Mouse (Mus musculus): ENCODE data around the gene Dmac1.
"Not testable (repeated sequence)": the region's sequence is repeated elsewhere in the genome, so short reads cannot be mapped to it uniquely, and the experiment has no call there.

Dmac1 gene

GRCm38 (mm10) chr4:75278197-75279175, at the start of gene Dmac1:
TSS of gene Dmac1 (minus strand) at chr4:75278305.
- DNase-seq, result peak; percentile 90 to 91

- DNase-seq, result no peak
Observed at GRCm38 (mm10) chr4:75315431-75315830, 37.3 kb upstream of the Dmac1 start.

- no peak for DNase-seq
Observed at GRCm38 (mm10) chr4:75315007-75315406, 36.9 kb upstream of the Dmac1 start.

- no peak for DNase-seq
Observed at GRCm38 (mm10) chr4:75311918-75312317, 33.8 kb upstream of the Dmac1 start.

GRCm38 (mm10) chr4:75311305-75311704, 33.2 kb upstream of the Dmac1 start:
- no peak for DNase-seq

GRCm38 (mm10) chr4:75300205-75300972, 22.3 kb upstream of the Dmac1 start:
- no peak for DNase-seq

- no peak for DNase-seq
Observed at GRCm38 (mm10) chr4:75292315-75292714, 14.2 kb upstream of the Dmac1 start.

GRCm38 (mm10) chr4:75291142-75291541, 13.0 kb upstream of the Dmac1 start:
- no peak for DNase-seq

GRCm38 (mm10) chr4:75277467-75278196, 473 bp downstream of the Dmac1 start:
- DNase-seq, result no peak

GRCm38 (mm10) chr4:75275737-75276136, 2.4 kb downstream of the Dmac1 start:
- DNase-seq, result peak in 1 of 2 experiments; percentile 19

GRCm38 (mm10) chr4:75267866-75268265, 10.2 kb downstream of the Dmac1 start:
- peak; percentile 54 to 57 for DNase-seq

GRCm38 (mm10) chr4:75266773-75267550, 11.1 kb downstream of the Dmac1 start:
- peak in 1 of 2 experiments; percentile 11 for DNase-seq

- no peak for DNase-seq
Observed at GRCm38 (mm10) chr4:75264219-75264618, 13.9 kb downstream of the Dmac1 start.

GRCm38 (mm10) chr4:75263556-75264129, 14.5 kb downstream of the Dmac1 start:
- DNase-seq, result no peak

GRCm38 (mm10) chr4:75262423-75262822, 15.7 kb downstream of the Dmac1 start:
- DNase-seq, result peak in 1 of 2 experiments; percentile 26

GRCm38 (mm10) chr4:75260156-75260555, 17.9 kb downstream of the Dmac1 start:
- DNase-seq, result no peak

GRCm38 (mm10) chr4:75259447-75259846, 18.7 kb downstream of the Dmac1 start:
- no peak for DNase-seq

GRCm38 (mm10) chr4:75234602-75235001, 43.5 kb downstream of the Dmac1 start:
- not testable (repeated sequence) for DNase-seq
